Mouse (Mus musculus): ENCODE measurements at regions not wholly inside any gene's neighbourhood (a gene's known extent, or its start where the extent isn't known, plus 50 kb on each side); places are given as distances from the start of the nearest gene placed in this dataset.

GRCm38 (mm10) chr9:34029503-34030169 lies 456.1 kb upstream of the Kirrel3 start:
- peak overlapping the region; percentile 9; the same call in 1 of the 2 replicates for H3K4me2 ChIP-seq (ENCODE audit: low read length)
- H3K27ac ChIP-seq (ENCODE audit: low read depth, low read length), result no peak overlapping the region
- H3K9me3 ChIP-seq (replicated peaks; ENCODE audit: control insufficient read depth, low read length), result no peaks in the 10 kb centered on the region
- ATAC-seq, result peak; percentile 88
- WGBS, result 9% methylated on average over 10 of the region's 10 CpGs
- H3K4me1 ChIP-seq (ENCODE audit: control insufficient read depth, insufficient read depth, low read length), result peaks cover 8% of the 10 kb centered on the region
- H3K36me3 ChIP-seq (ENCODE audit: control insufficient read depth, insufficient read depth, low read length), result no peaks in the 10 kb centered on the region
- H3K27me3 ChIP-seq (replicated peaks; ENCODE audit: control insufficient read depth, insufficient read depth, low read length), result no peaks in the 10 kb centered on the region
- no peak overlapping the region for H3K9ac ChIP-seq (ENCODE audit: low read length)
- no peak overlapping the region for H3K4me3 ChIP-seq (ENCODE audit: low read depth, low read length)
- DNase-seq (ENCODE audit: low spot score), result peak; percentile 71

- Histone ChIP-seq H3K4me2 (ENCODE audit: low read length) (no peak overlapping the region), H3K27me3 (replicated peaks; ENCODE audit: control insufficient read depth, insufficient read depth, low read length) (no peaks in the 10 kb centered on the region), H3K27ac (ENCODE audit: low read depth, low read length) (no peak overlapping the region), H3K4me3 (ENCODE audit: low read depth, low read length) (no peak overlapping the region), H3K36me3 (ENCODE audit: control insufficient read depth, insufficient read depth, low read length) (no peaks in the 10 kb centered on the region), H3K9ac (ENCODE audit: low read length) (no peak overlapping the region), H3K9me3 (replicated peaks; ENCODE audit: control insufficient read depth, low read length) (no peaks in the 10 kb centered on the region), H3K4me1 (ENCODE audit: control insufficient read depth, insufficient read depth, low read length) (no peaks in the 10 kb centered on the region)
- DNase-seq (ENCODE audit: low spot score) (peak; percentile 25), ATAC-seq (no peak)
- 69% methylated on average over 2 of the region's 2 CpGs for WGBS
These were observed 431.3 kb upstream of the Kirrel3 start for GRCm38 (mm10) chr9:34054435-34054834.

All from forebrain, embryonic 14.5 days (tissue).